Mouse (Mus musculus) heart, adult 2 months (tissue): ENCODE measurements around the gene Ikzf3. TPM values are rescaled to one million over a fixed set of nuclear protein-coding genes. Genes with fewer than 3 reads are reported as not detected.

Experiments used
- DNase-seq, 2 experiments: peaks; one replicate each; pipeline ENCODE4 v3.0.0; 2021
- H3K27ac ChIP-seq: fragments of 200-600 bp; 2 replicates; pipeline ENCODE4 v1.8.1; 2022
- H3K27me3 ChIP-seq: fragments of 200-500 bp; 2 replicates; pipeline ENCODE4 v1.6.1; 2012; ENCODE audit warnings: mild to moderate bottlenecking, low read length, inconsistent platforms, mixed read lengths; ENCODE audit not compliant: control insufficient read depth, insufficient read depth
- H3K36me3 ChIP-seq: fragments of 200-500 bp; 2 replicates; pipeline ENCODE4 v1.6.1; 2012; ENCODE audit warnings: low read length, inconsistent platforms; ENCODE audit not compliant: control insufficient read depth, insufficient read depth
- H3K4me1 ChIP-seq: fragments of 200-500 bp; 2 replicates; pipeline ENCODE4 v1.6.1; 2011; ENCODE audit warnings: low read length; ENCODE audit not compliant: control insufficient read depth, insufficient read depth
- H3K4me3 ChIP-seq: fragments of 200-600 bp; 2 replicates; pipeline ENCODE4 v1.8.1; 2022
- H3K79me2 ChIP-seq: fragments of 200-500 bp; replicated peaks from 2 replicates; pipeline ENCODE4 v1.6.1; 2012; ENCODE audit warnings: mild to moderate bottlenecking, inconsistent platforms, low read length, moderate library complexity, mixed read lengths; ENCODE audit not compliant: control insufficient read depth, insufficient read depth
- H3K9ac ChIP-seq: fragments of 200-500 bp; 2 replicates; pipeline ENCODE4 v1.6.1; 2012; ENCODE audit warnings: low read depth, mild to moderate bottlenecking, control low read depth, inconsistent platforms, low read length, mixed read lengths
- CTCF ChIP-seq: fragments of 200-600 bp; IDR thresholded peaks from 2 replicates; pipeline ENCODE4 v1.8.1; 2022; ENCODE audit warnings: antibody characterized with exemption, mild to moderate bottlenecking, moderate library complexity
- EP300 ChIP-seq: fragments of 200-500 bp; IDR thresholded peaks from 2 replicates; pipeline ENCODE4 v1.6.1; 2011; ENCODE audit warnings: low read depth, low read length, control low read depth; ENCODE audit not compliant: insufficient read depth
- POLR2A ChIP-seq: fragments of 200-500 bp; IDR thresholded peaks from 2 replicates; pipeline ENCODE4 v1.6.1; 2011; ENCODE audit warnings: mild to moderate bottlenecking, low read depth, low read length, control low read depth; ENCODE audit not compliant: insufficient read depth
- WGBS: fragments of 180-500 bp; shearing (Covaris S2); methylation state at CpG from one replicate; pipeline ENCODE4 v1.1.7; 2018; 5-methylcytosine and 5-hydroxymethylcytosine counted together
- intact Hi-C: fragments of 180-260 bp; cut with DNase I; formaldehyde crosslinking; loops from one replicate; pipeline ENCODE4 v1.15.1; 2025
- polyA plus RNA-seq: library from polyadenylated mRNA; depleted of rRNA; stranded (reverse); fragments of >200 nt; gene quantifications from 2 replicates; pipeline ENCODE4 v1.2.3, GENCODE M21; 2012
- total RNA-seq, 2 experiments: library from RNA; stranded (reverse); gene quantifications; 2 replicates each; pipeline ENCODE4 v1.2.3; 2021

Ikzf3 gene
- total and polyA plus RNA-seq, 3 experiments = 0.94 to 1.5 (median 1.5) TPM

GRCm38 (mm10) chr11:98469761-98470714, 75.8 kb downstream of the Ikzf3 start:
- Histone ChIP-seq H3K9ac (no peak overlapping the region), H3K27ac (no peak overlapping the region), H3K4me1 (no peaks in the 10 kb centered on the region), H3K4me3 (no peak overlapping the region), H3K27me3 (no peaks in the 10 kb centered on the region; the same call in 1 of the 2 replicates), H3K79me2 (no peaks in the 10 kb centered on the region), H3K36me3 (no peaks in the 10 kb centered on the region)
- no peak for DNase-seq
- intact Hi-C loops = no loop called here
- WGBS = 68% methylated on average over 22 of the region's 22 CpGs
- TF ChIP-seq CTCF (no peak), EP300 (no peak), POLR2A (no peak)

DNA sequence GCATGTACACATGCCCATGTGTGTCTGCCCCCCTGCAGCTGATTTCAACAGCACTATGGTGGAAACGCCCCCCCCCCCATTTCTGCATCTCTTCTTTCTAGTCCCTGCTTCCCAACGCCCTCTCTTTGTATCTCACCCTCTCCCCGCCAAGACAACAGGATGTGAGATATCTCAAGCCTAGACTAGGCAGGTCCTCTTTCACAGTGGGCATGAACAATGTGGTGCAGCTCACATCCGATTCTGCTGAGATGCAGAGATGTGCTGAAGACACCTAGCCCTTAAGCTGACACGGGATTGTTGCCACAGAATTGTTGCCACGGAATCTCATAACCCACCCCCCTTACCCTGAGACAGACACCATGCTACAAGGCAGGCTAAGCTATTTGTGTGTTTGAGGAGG, 81.3 kb downstream of the Ikzf3 start:
- Histone ChIP-seq H3K27ac (no peak overlapping the region), H3K4me3 (no peak overlapping the region), H3K9ac (no peak overlapping the region), H3K4me1 (no peaks in the 10 kb centered on the region), H3K27me3 (no peaks in the 10 kb centered on the region), H3K36me3 (no peaks in the 10 kb centered on the region), H3K79me2 (no peaks in the 10 kb centered on the region)
- TF ChIP-seq POLR2A = no peak
- no peak for TF ChIP-seq CTCF
- TF ChIP-seq EP300 = no peak
- intact Hi-C loops = no loop called here
- WGBS = 49% methylated on average over 6 of the region's 6 CpGs
- no peak for DNase-seq

- no peak overlapping the region for H3K27ac ChIP-seq
- no peak for DNase-seq
- intact Hi-C loops = no loop called here
- H3K79me2 ChIP-seq = no peaks in the 10 kb centered on the region
- H3K36me3 ChIP-seq = no peaks in the 10 kb centered on the region
- H3K4me1 ChIP-seq = no peaks in the 10 kb centered on the region
- WGBS = 78% methylated on average over 9 of the region's 9 CpGs
- no peaks in the 10 kb centered on the region for H3K27me3 ChIP-seq
- H3K9ac ChIP-seq = no peak overlapping the region
- no peak for TF ChIP-seq CTCF
- TF ChIP-seq POLR2A = no peak
- no peak for TF ChIP-seq EP300
- no peak overlapping the region for H3K4me3 ChIP-seq
These were observed 81.9 kb downstream of the Ikzf3 start for GRCm38 (mm10) chr11:98463911-98464310.

- TF ChIP-seq EP300 (no peak), CTCF (no peak), POLR2A (no peak)
- Histone ChIP-seq H3K79me2 (no peaks in the 10 kb centered on the region), H3K9ac (no peak overlapping the region), H3K4me1 (no peaks in the 10 kb centered on the region), H3K27ac (no peak overlapping the region), H3K27me3 (no peaks in the 10 kb centered on the region), H3K4me3 (no peak overlapping the region), H3K36me3 (no peaks in the 10 kb centered on the region)
- no peak for DNase-seq
- WGBS = 80% methylated on average over 6 of the region's 6 CpGs
- intact Hi-C loops = no loop called here
These were observed 83.6 kb downstream of the Ikzf3 start for GRCm38 (mm10) chr11:98462255-98462654.

- intact Hi-C loops = no loop called here
- no peak for DNase-seq
- no peak overlapping the region for H3K4me3 ChIP-seq
- no peak overlapping the region for H3K27ac ChIP-seq
- 47% methylated on average over 6 of the region's 6 CpGs for WGBS
- H3K27me3 ChIP-seq = no peaks in the 10 kb centered on the region
- H3K4me1 ChIP-seq = peaks cover 1% of the 10 kb centered on the region; the same call in 1 of the 2 replicates
- H3K9ac ChIP-seq = no peak overlapping the region
- no peaks in the 10 kb centered on the region for H3K36me3 ChIP-seq
- H3K79me2 ChIP-seq = no peaks in the 10 kb centered on the region
- TF ChIP-seq EP300 (no peak), CTCF (no peak), POLR2A (no peak)
These were observed 84.6 kb downstream of the Ikzf3 start for GRCm38 (mm10) chr11:98461109-98461720.

GRCm38 (mm10) chr11:98459860-98460259, 86.0 kb downstream of the Ikzf3 start:
- Histone ChIP-seq H3K4me1 (peaks cover 1% of the 10 kb centered on the region; the same call in 1 of the 2 replicates), H3K79me2 (no peaks in the 10 kb centered on the region), H3K9ac (no peak overlapping the region), H3K27me3 (no peaks in the 10 kb centered on the region), H3K36me3 (no peaks in the 10 kb centered on the region), H3K4me3 (no peak overlapping the region), H3K27ac (no peak overlapping the region)
- intact Hi-C loops = loop anchor here (5.0 kb wide), 1 partner anchor 103 kb away; the partner anchor contains the start of gene Stard3
- TF ChIP-seq EP300 (no peak), CTCF (no peak), POLR2A (no peak)
- no peak for DNase-seq
- WGBS = 81% methylated on average over 9 of the region's 9 CpGs
